Mouse (Mus musculus): Measurements from ENCODE around the gene Uqcr11.

Gene Uqcr11

GRCm38 (mm10) chr10:80423562-80423961 is 16.9 kb upstream of the Uqcr11 start:
- Histone ChIP-seq H3K27me3 (ENCODE audit: insufficient read depth, low read length) (no peaks in the 10 kb centered on the region), H3K9me3 (ENCODE audit: low read length) (no peaks in the 10 kb centered on the region), H3K4me1 (replicated peaks; ENCODE audit: low read depth, low read length) (peaks cover 69% of the 10 kb centered on the region), H3K4me3 (replicated peaks; ENCODE audit: low read length) (peak overlapping the region; percentile 41), H3K36me3 (ENCODE audit: insufficient read depth, low read length) (peaks cover 95% of the 10 kb centered on the region)
- no peak for TF ChIP-seq POU5F1 (IDR thresholded peaks at IDR 0.05; ENCODE audit: borderline replicate concordance, low read length)
- TF ChIP-seq CTCF (conservative IDR thresholded peaks at IDR 0.05; ENCODE audit: low read length) = no peak
- TF ChIP-seq NANOG (IDR thresholded peaks at IDR 0.05; ENCODE audit: borderline replicate concordance, low read length) = no peak

GRCm38 (mm10) chr10:80421651-80422472 is 15.2 kb upstream of the Uqcr11 start:
- no peaks in the 10 kb centered on the region for H3K9me3 ChIP-seq (ENCODE audit: low read length)
- H3K27me3 ChIP-seq (ENCODE audit: insufficient read depth, low read length) = no peaks in the 10 kb centered on the region
- no peak overlapping the region for H3K4me3 ChIP-seq (replicated peaks; ENCODE audit: low read length)
- peaks cover 75% of the 10 kb centered on the region for H3K4me1 ChIP-seq (replicated peaks; ENCODE audit: low read depth, low read length)
- H3K36me3 ChIP-seq (ENCODE audit: insufficient read depth, low read length) = peaks cover 95% of the 10 kb centered on the region
- TF ChIP-seq POU5F1 (IDR thresholded peaks at IDR 0.05; ENCODE audit: borderline replicate concordance, low read length) (no peak), CTCF (conservative IDR thresholded peaks at IDR 0.05; ENCODE audit: low read length) (no peak), NANOG (IDR thresholded peaks at IDR 0.05; ENCODE audit: borderline replicate concordance, low read length) (no peak)

GRCm38 (mm10) chr10:80421208-80421607 is 14.6 kb upstream of the Uqcr11 start:
- Histone ChIP-seq H3K27me3 (ENCODE audit: insufficient read depth, low read length) (no peaks in the 10 kb centered on the region), H3K36me3 (ENCODE audit: insufficient read depth, low read length) (peaks cover 95% of the 10 kb centered on the region), H3K4me3 (replicated peaks; ENCODE audit: low read length) (no peak overlapping the region), H3K9me3 (ENCODE audit: low read length) (no peaks in the 10 kb centered on the region), H3K4me1 (replicated peaks; ENCODE audit: low read depth, low read length) (peaks cover 77% of the 10 kb centered on the region)
- TF ChIP-seq POU5F1 (IDR thresholded peaks at IDR 0.05; ENCODE audit: borderline replicate concordance, low read length) (no peak), NANOG (IDR thresholded peaks at IDR 0.05; ENCODE audit: borderline replicate concordance, low read length) (no peak), CTCF (conservative IDR thresholded peaks at IDR 0.05; ENCODE audit: low read length) (no peak)

GRCm38 (mm10) chr10:80420729-80421128 is 14.1 kb upstream of the Uqcr11 start:
- TF ChIP-seq POU5F1 (IDR thresholded peaks at IDR 0.05; ENCODE audit: borderline replicate concordance, low read length) = no peak
- no peak for TF ChIP-seq CTCF (conservative IDR thresholded peaks at IDR 0.05; ENCODE audit: low read length)
- TF ChIP-seq NANOG (IDR thresholded peaks at IDR 0.05; ENCODE audit: borderline replicate concordance, low read length) = no peak
- Histone ChIP-seq H3K27me3 (ENCODE audit: insufficient read depth, low read length) (no peaks in the 10 kb centered on the region), H3K4me3 (replicated peaks; ENCODE audit: low read length) (no peak overlapping the region), H3K36me3 (ENCODE audit: insufficient read depth, low read length) (peaks cover 95% of the 10 kb centered on the region), H3K4me1 (replicated peaks; ENCODE audit: low read depth, low read length) (peaks cover 82% of the 10 kb centered on the region), H3K9me3 (ENCODE audit: low read length) (no peaks in the 10 kb centered on the region)

GRCm38 (mm10) chr10:80419419-80419818 is 12.8 kb upstream of the Uqcr11 start:
- H3K27me3 ChIP-seq (ENCODE audit: insufficient read depth, low read length) = no peaks in the 10 kb centered on the region
- TF ChIP-seq POU5F1 (IDR thresholded peaks at IDR 0.05; ENCODE audit: borderline replicate concordance, low read length) (no peak), NANOG (IDR thresholded peaks at IDR 0.05; ENCODE audit: borderline replicate concordance, low read length) (no peak), CTCF (conservative IDR thresholded peaks at IDR 0.05; ENCODE audit: low read length) (no peak)
- H3K4me3 ChIP-seq (replicated peaks; ENCODE audit: low read length) = no peak overlapping the region

GRCm38 (mm10) chr10:80418311-80418710 is 11.7 kb upstream of the Uqcr11 start:
- no peaks in the 10 kb centered on the region for H3K9me3 ChIP-seq (ENCODE audit: low read length)
- H3K36me3 ChIP-seq (ENCODE audit: insufficient read depth, low read length) = peaks cover 100% of the 10 kb centered on the region
- 0 out of 2 replicates have a peak overlapping the region, but pooled peaks have one; percentile 4 for H3K4me3 ChIP-seq (replicated peaks; ENCODE audit: low read length)
- H3K27me3 ChIP-seq (ENCODE audit: insufficient read depth, low read length) = no peaks in the 10 kb centered on the region
- H3K4me1 ChIP-seq (replicated peaks; ENCODE audit: low read depth, low read length) = peaks cover 89% of the 10 kb centered on the region
- TF ChIP-seq POU5F1 (IDR thresholded peaks at IDR 0.05; ENCODE audit: borderline replicate concordance, low read length) = no peak
- no peak for TF ChIP-seq CTCF (conservative IDR thresholded peaks at IDR 0.05; ENCODE audit: low read length)
- no peak for TF ChIP-seq NANOG (IDR thresholded peaks at IDR 0.05; ENCODE audit: borderline replicate concordance, low read length)

More at GRCm38 (mm10) chr10:80419419-80419818, 12.8 kb upstream of the Uqcr11 start:
- Histone ChIP-seq H3K36me3 (ENCODE audit: insufficient read depth, low read length) (peaks cover 95% of the 10 kb centered on the region), H3K9me3 (ENCODE audit: low read length) (no peaks in the 10 kb centered on the region), H3K4me1 (replicated peaks; ENCODE audit: low read depth, low read length) (peaks cover 89% of the 10 kb centered on the region)

- H3K27me3 ChIP-seq (ENCODE audit: insufficient read depth, low read length) = no peaks in the 10 kb centered on the region
- H3K36me3 ChIP-seq (ENCODE audit: insufficient read depth, low read length) = peaks cover 100% of the 10 kb centered on the region
- peaks cover 89% of the 10 kb centered on the region for H3K4me1 ChIP-seq (replicated peaks; ENCODE audit: low read depth, low read length)
- H3K9me3 ChIP-seq (ENCODE audit: low read length) = no peaks in the 10 kb centered on the region
- no peak for TF ChIP-seq NANOG (IDR thresholded peaks at IDR 0.05; ENCODE audit: borderline replicate concordance, low read length)
- no peak for TF ChIP-seq CTCF (conservative IDR thresholded peaks at IDR 0.05; ENCODE audit: low read length)
- no peak for TF ChIP-seq POU5F1 (IDR thresholded peaks at IDR 0.05; ENCODE audit: borderline replicate concordance, low read length)
- H3K4me3 ChIP-seq (replicated peaks; ENCODE audit: low read length) = no peak overlapping the region
These were observed 11.2 kb upstream of the Uqcr11 start for GRCm38 (mm10) chr10:80417841-80418240.

- TF ChIP-seq NANOG (IDR thresholded peaks at IDR 0.05; ENCODE audit: borderline replicate concordance, low read length) (no peak), CTCF (conservative IDR thresholded peaks at IDR 0.05; ENCODE audit: low read length) (no peak), POU5F1 (IDR thresholded peaks at IDR 0.05; ENCODE audit: borderline replicate concordance, low read length) (no peak)
- Histone ChIP-seq H3K36me3 (ENCODE audit: insufficient read depth, low read length) (peaks cover 100% of the 10 kb centered on the region), H3K4me1 (replicated peaks; ENCODE audit: low read depth, low read length) (peaks cover 88% of the 10 kb centered on the region), H3K4me3 (replicated peaks; ENCODE audit: low read length) (no peak overlapping the region), H3K27me3 (ENCODE audit: insufficient read depth, low read length) (no peaks in the 10 kb centered on the region), H3K9me3 (ENCODE audit: low read length) (no peaks in the 10 kb centered on the region)
These were observed 10.7 kb upstream of the Uqcr11 start for GRCm38 (mm10) chr10:80417371-80417770.

Measured in E14TG2a.4 (cell line).